Mouse (Mus musculus): ENCODE results near the gene Olfr113. TPM values are rescaled to one million over a fixed set of nuclear protein-coding genes. Genes with fewer than 3 reads are reported as not detected.

Gene Olfr113
- total RNA-seq (2023) = not detected in 2 replicates

DNA sequence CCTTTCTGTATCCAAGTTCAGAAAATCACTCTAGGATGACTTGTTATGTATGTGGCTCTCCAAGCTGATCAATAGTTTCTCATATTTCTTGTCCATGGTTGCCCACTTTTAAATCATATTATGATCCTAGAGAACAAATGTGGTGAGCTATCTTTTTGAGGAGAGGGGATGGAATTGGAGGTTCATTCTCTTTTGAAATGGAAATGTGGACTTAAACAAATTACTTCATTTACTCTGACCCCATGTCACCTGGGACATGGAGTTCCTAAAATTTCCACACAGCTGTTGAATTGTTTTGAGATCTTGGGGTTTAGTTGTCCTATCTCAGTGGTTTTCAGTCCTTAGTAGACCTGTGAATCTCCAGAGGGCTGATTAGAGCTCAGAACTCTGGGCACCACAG, at the start of gene Olfr113:
TSS of gene Olfr113 (minus strand) at position 101 of the 400 bp plus-strand sequence.

DNA sequence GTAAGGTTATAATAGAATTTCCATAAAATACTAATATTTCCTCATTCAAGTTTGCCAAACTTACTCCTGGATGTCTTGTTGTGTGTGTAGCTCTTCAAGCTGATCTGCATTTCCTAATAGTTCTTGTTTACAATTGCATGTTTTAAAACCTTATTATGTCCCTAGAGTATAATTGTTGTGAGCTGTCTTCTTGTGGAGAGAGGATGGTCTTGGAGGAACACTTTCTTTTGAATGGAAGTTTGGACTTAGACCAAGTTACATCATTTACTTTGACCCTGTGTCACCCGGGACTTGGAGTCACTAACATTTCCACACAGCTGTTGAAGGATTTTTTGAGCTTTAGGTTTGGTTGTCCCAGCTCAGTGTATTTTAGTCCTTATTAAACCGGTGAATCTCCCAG, 49.5 kb upstream of the Olfr113 start, which contains the start of the genes Olfr115 and Olfr116:
TSS of gene Olfr115 (minus strand) at position 101 of the 400 bp plus-strand sequence.
TSS of gene Olfr116 (minus strand) at position 191 of the 400 bp plus-strand sequence.

DNA sequence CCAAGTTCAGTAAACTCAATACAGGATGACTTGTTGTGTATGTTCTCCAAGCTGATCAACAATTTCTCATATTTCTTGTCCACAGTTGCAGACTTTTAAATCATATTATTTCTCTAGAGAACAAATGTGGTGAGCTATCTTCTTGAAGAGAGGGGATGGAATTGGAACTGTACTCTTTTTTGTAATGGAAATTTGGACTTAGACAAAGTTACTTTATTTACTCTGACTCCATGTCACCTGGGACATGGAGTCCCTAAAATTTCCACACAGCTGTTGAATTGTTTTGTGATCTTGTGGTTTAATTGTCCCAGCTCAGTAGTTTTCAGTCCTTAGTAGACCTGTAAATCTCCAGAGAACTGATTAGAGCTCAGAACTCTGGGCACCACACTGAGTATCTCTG, 15.2 kb upstream of the Olfr113 start, which contains the start of gene Olfr114:
TSS of gene Olfr114 (minus strand) at position 101 of the 400 bp plus-strand sequence.

DNA sequence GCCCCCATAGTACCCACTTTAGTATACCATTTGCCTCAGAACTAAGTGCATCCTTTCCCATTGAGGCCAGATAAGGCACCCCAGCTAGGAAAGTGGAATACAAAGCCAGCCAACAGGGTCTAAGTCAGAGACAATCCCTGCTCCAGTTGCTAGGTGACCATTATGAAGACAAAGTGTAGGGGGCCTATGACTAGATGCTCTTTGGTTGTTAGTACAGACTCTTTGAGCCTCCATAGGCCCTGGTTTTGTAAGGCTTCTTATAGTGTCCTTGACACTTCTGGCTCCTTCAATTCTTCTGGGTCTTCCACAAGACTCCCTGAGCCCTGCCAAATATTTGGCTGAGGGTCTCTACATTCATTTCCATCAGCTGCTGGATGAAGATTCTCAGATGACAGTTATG, 8.1 kb downstream of the Olfr113 start, which contains the start of gene Olfr112:
TSS of gene Olfr112 (minus strand) at position 101 of the 400 bp plus-strand sequence.

Other genes with a start within 250 kb of the Olfr113 start
- gene Olfr103, start 238.0 kb downstream of the Olfr113 start, total RNA-seq (2023) = not detected in 2 replicates
- gene Olfr104-ps, start 218.1 kb downstream of the Olfr113 start, total RNA-seq (2023) = not detected in 2 replicates
- gene Olfr105-ps, start 198.6 kb downstream of the Olfr113 start, total RNA-seq (2023) = not detected in 2 replicates
- not detected in 2 replicates for gene Olfr106-ps, start 187.3 kb downstream of the Olfr113 start, total RNA-seq (2023)
- gene Olfr107, start 178.4 kb downstream of the Olfr113 start, total RNA-seq (2023) = not detected in 2 replicates
- gene Olfr108, start 132.2 kb downstream of the Olfr113 start, total RNA-seq (2023) = not detected in 2 replicates
- not detected in 2 replicates for gene Olfr109, start 118.7 kb downstream of the Olfr113 start, total RNA-seq (2023)
- gene H2-M2, start 94.1 kb downstream of the Olfr113 start, total RNA-seq (2023) = not detected in 2 replicates
- not detected in 2 replicates for gene Olfr110, start 85.2 kb downstream of the Olfr113 start, total RNA-seq (2023)
- not detected in 2 replicates for gene Olfr111, start 69.6 kb downstream of the Olfr113 start, total RNA-seq (2023)
- not detected in 2 replicates for gene Olfr112, start 8.2 kb downstream of the Olfr113 start, total RNA-seq (2023)
- gene Olfr114, start 15.1 kb upstream of the Olfr113 start, total RNA-seq (2023) = not detected in 2 replicates
- not detected in 2 replicates for gene Olfr115, start 49.4 kb upstream of the Olfr113 start, total RNA-seq (2023)
- not detected in 2 replicates for gene Olfr116, start 49.5 kb upstream of the Olfr113 start, total RNA-seq (2023)
- gene Olfr117, start 86.1 kb upstream of the Olfr113 start, total RNA-seq (2023) = not detected in 2 replicates
- gene Olfr118, start 89.3 kb upstream of the Olfr113 start, total RNA-seq (2023) = not detected in 2 replicates
- gene Olfr119, start 118.9 kb upstream of the Olfr113 start, total RNA-seq (2023) = not detected in 2 replicates
- gene Olfr120, start 144.1 kb upstream of the Olfr113 start, total RNA-seq (2023) = not detected in 2 replicates
- not detected in 2 replicates for gene Olfr121, start 171.2 kb upstream of the Olfr113 start, total RNA-seq (2023)
- gene Olfr122, start 190.9 kb upstream of the Olfr113 start, total RNA-seq (2023) = not detected in 2 replicates
- not detected in 2 replicates for gene Olfr123, start 215.9 kb upstream of the Olfr113 start, total RNA-seq (2023)
- gene Olfr124, start 222.2 kb upstream of the Olfr113 start, total RNA-seq (2023) = not detected in 2 replicates